In the genomic region with DNA sequence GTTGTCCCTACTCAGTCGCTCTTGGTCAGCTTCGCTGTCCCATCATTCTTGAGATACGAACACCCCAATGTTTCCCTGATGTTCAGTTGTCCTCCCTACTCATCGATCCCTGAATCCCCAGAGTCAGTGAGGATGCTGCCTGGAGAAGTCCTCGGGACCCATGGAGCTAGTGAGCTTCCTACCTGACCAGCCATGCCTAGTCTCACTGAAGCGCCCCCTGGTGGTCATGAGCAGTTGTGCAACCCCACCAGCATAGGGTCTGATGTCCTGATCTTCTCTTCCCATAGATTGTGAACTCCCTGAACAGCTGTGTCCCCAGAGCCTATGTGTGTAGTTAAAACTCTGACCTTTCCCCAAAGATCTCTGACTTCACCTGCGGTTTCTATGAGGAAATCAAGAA, we compare ENCODE assay signal across 9 mouse cellular contexts. TPM values are rescaled to one million over a fixed set of nuclear protein-coding genes. Genes with fewer than 3 reads are reported as not detected.
DNase-seq lines count a peak whose midpoint lies in the region; TF ChIP-seq lines count a peak whose summit lies in the region.
"Had no signal": no experiment of that assay in that cellular context is flagged by ENCODE, and none has a peak within 500 bp of the region (broad histone marks: within the 10 kb centered on the region; RNA-seq: fewer than 3 reads in every experiment).

No protein-coding gene starts in this region.

- WGBS in lung, adult 2 months = 61% methylated on average over 7 of the region's 7 CpGs

- intact Hi-C loops in gastrocnemius, postnatal 36 days (cut with DNase I) = no loop called here

- DNase-seq in gastrocnemius, postnatal 10 days = peak; percentile 47
- DNase-seq in gastrocnemius, postnatal 36 days = no peak
- DNase-seq in spleen, postnatal 10 days (ENCODE audit: low spot score in 2 of 2) = peak; percentile 9 to 48
- no peak for DNase-seq in spleen, postnatal 36 days (ENCODE audit: low spot score in 2 of 2)
- peak; percentile 70 to 76 for DNase-seq in cerebellum, postnatal 10 days
- DNase-seq in lung, adult 2 months = peak; percentile 16
- no peak for DNase-seq in right cerebral cortex, adult 18-20 months
- DNase-seq in right cerebral cortex, postnatal 10 days (ENCODE audit: low spot score in 2 of 2) = no peak

- H3K4me1 ChIP-seq in lung, adult 2 months (ENCODE audit: control insufficient read depth, insufficient read depth, low read length) = no peaks in the 10 kb centered on the region

- H3K4me3 ChIP-seq in lung, adult 2 months (replicated peaks; ENCODE audit: extremely low read depth, low read depth, low read length) = no peak overlapping the region
- H3K4me3 ChIP-seq: neural tube, embryonic 13.5 days had no signal

- no peak for TF ChIP-seq POLR2A in lung, adult 2 months (IDR thresholded peaks at IDR 0.05; ENCODE audit: borderline replicate concordance, extremely low read depth, low read depth, low read length)

- TF ChIP-seq CTCF in lung, adult 2 months (IDR thresholded peaks at IDR 0.05; ENCODE audit: insufficient read depth, low read length) = peak; percentile 67

RNA-seq across cellular contexts. Expression of a gene that starts 47.9 kb away (rescaled TPM):
- 1 to 10 TPM; 3.7 to 6.0 TPM for total RNA-seq in gastrocnemius, postnatal 10 days (2021)
- total RNA-seq in gastrocnemius, postnatal 36 days (2021) = 1 to 10 TPM; 3.7 to 4.3 TPM
- 1.1 and 1.4 TPM in 2 replicates for polyA plus RNA-seq in lung, adult 2 months (2012; rRNA removed)

Comparison
In these comparisons a context has a peak if more than half of its experiments do, and no peak if none do; other contexts are left out.
1. DNase-seq: peak in gastrocnemius, postnatal 10 days (single experiment), spleen, postnatal 10 days (2 of 2), cerebellum, postnatal 10 days (2 of 2) and lung, adult 2 months (single experiment); none in gastrocnemius, postnatal 36 days (0 of 2), spleen, postnatal 36 days (0 of 2), right cerebral cortex, adult 18-20 months (single experiment) and right cerebral cortex, postnatal 10 days (0 of 2).